Mouse (Mus musculus): ENCODE measurements around the gene Trpc5.

The Trpc5 gene

GRCm38 (mm10) chrX:144337938-144338337 is 350.0 kb downstream of the Trpc5 start:
- no peak for DNase-seq (ENCODE audit: extremely low read depth, insufficient read length, low spot score)

GRCm38 (mm10) chrX:144335332-144336015 is 352.5 kb downstream of the Trpc5 start:
- DNase-seq (ENCODE audit: extremely low read depth, insufficient read length, low spot score): no peak
